Mouse (Mus musculus) intestine, embryonic 15.5 days (tissue): ENCODE data around the gene Psmb8. TPM values are rescaled to one million over a fixed set of nuclear protein-coding genes. Genes with fewer than 3 reads are reported as not detected.

Experiments
- ATAC-seq: fragments of 200-750 bp; cut with Nextera tagmentation; 2 replicates; pipeline ENCODE4 v1.8.0; 2017; ENCODE audit warnings: moderate TSS enrichment, moderate library complexity
- H3K27ac ChIP-seq: fragments of 300-500 bp; sonication (generic); 2 replicates; pipeline ENCODE4 v1.5.1; 2015; ENCODE audit warnings: mild to moderate bottlenecking, inconsistent platforms
- H3K27me3 ChIP-seq: fragments of 300-500 bp; sonication (generic); replicated peaks from 2 replicates; pipeline ENCODE4 v1.6.1; 2015; ENCODE audit warnings: inconsistent platforms
- H3K36me3 ChIP-seq: fragments of 300-500 bp; sonication (generic); 2 replicates; pipeline ENCODE4 v1.6.1; 2015; ENCODE audit warnings: inconsistent platforms
- H3K4me1 ChIP-seq: fragments of 300-500 bp; sonication (generic); replicated peaks from 2 replicates; pipeline ENCODE4 v1.6.1; 2015; ENCODE audit warnings: inconsistent platforms
- H3K4me2 ChIP-seq: fragments of 300-500 bp; sonication (generic); replicated peaks from 2 replicates; pipeline ENCODE4 v1.6.1; 2015; ENCODE audit warnings: mild to moderate bottlenecking, inconsistent platforms
- H3K4me3 ChIP-seq: fragments of 300-500 bp; sonication (generic); replicated peaks from 2 replicates; pipeline ENCODE4 v1.5.1; 2015; ENCODE audit warnings: inconsistent platforms
- H3K9ac ChIP-seq: fragments of 300-500 bp; sonication (generic); 2 replicates; pipeline ENCODE4 v1.6.1; 2015; ENCODE audit warnings: inconsistent platforms
- H3K9me3 ChIP-seq: fragments of 300-500 bp; sonication (generic); 2 replicates; pipeline ENCODE4 v1.6.1; 2016; ENCODE audit warnings: inconsistent platforms
- WGBS: fragments of 180-500 bp; shearing (Covaris S2); methylation state at CpG from one replicate; pipeline ENCODE4 v1.1.7; 2015; 5-methylcytosine and 5-hydroxymethylcytosine counted together
- polyA plus RNA-seq: library from polyadenylated mRNA; unstranded; fragments of >200 nt; fragmentation: Nextera tagmentation; extraction: Ambion mirVana; gene quantifications from 2 replicates; pipeline ENCODE4 v1.2.1, GENCODE M21; 2015

The Psmb8 gene
- 15.5 and 16.9 TPM in 2 replicates for polyA plus RNA-seq

DNA sequence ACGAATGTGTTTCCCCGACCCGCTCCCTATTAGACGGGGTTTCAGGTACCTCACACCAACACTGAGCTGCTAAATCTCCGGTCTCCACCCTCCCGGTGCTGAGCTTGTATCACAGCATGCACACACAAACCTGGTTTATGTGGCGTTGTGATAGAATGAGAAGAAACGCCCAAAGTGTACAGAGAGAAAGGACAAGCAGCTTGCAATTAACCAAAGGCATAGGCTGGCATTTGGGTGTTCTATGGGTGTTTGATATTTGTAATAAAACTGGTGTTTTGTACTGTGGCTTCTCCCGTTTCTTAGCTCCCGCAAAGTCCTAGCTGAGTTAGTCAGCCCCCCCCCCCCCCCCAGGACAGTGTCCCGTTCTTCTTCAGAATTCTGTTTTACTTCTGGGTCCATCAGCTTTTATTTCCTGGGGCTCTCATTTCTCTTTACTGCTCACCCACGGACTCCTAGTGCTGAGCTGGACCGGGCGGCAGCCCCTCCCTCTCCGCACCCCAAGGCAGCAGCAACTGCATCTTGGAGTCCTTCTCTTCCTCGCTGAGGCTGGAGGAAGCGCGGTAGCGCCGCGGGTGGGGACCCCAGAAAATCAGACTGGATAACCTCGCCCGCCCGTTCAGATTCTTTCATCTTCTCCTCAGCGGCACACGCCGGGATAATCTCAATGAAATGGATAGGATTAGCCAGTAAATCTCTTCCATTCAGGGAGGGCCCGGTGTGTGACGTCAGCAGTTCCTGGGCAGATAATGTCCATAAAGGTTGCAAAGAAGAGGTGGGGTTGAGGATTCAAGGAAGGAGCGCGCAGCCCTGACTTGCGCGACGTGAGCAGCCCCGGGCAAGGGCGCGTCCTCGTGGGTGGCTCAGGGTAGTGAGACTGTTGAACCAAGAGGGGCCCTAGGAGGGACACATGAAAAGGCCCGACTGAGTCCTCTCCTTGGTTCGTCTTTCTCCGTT is at the start of gene Psmb8:
Psmb8 (plus strand) TSS at position 781 of the 954 bp plus-strand sequence.
- 6% methylated on average over 41 of the region's 41 CpGs for WGBS
- H3K4me1 ChIP-seq, result peaks cover 11% of the 10 kb centered on the region
- H3K9ac ChIP-seq, result peak within 1 kb of the TSS; percentile 29
- peak within 1 kb of the TSS; percentile 92 for H3K4me2 ChIP-seq
- H3K9me3 ChIP-seq, result no peaks in the 10 kb centered on the region
- no peaks in the 10 kb centered on the region for H3K36me3 ChIP-seq
- H3K27ac ChIP-seq, result no peak within 1 kb of the TSS
- peaks cover 50% of the 10 kb centered on the region for H3K27me3 ChIP-seq
- ATAC-seq, result peak; percentile 94
- peak within 1 kb of the TSS; percentile 39 for H3K4me3 ChIP-seq

GRCm38 (mm10) chr17:34152923-34153322 is 44.6 kb upstream of the Psmb8 start, which contains the start of gene H2-DMb1:
TSS of gene H2-DMb1 (plus strand) at chr17:34153072.
- Histone ChIP-seq H3K9ac (no peak within 1 kb of the TSS), H3K27me3 (no peaks in the 10 kb centered on the region), H3K4me1 (no peaks in the 10 kb centered on the region), H3K9me3 (no peaks in the 10 kb centered on the region), H3K27ac (no peak within 1 kb of the TSS), H3K4me2 (no peak within 1 kb of the TSS), H3K4me3 (no peak within 1 kb of the TSS), H3K36me3 (no peaks in the 10 kb centered on the region)
- WGBS, result 58% methylated on average over 4 of the region's 4 CpGs
- ATAC-seq, result no peak

GRCm38 (mm10) chr17:34155534-34155933 is 42.0 kb upstream of the Psmb8 start:
- WGBS, result 53% methylated on average over 5 of the region's 5 CpGs
- Histone ChIP-seq H3K4me1 (no peaks in the 10 kb centered on the region), H3K9ac (no peak overlapping the region), H3K4me3 (no peak overlapping the region), H3K27me3 (no peaks in the 10 kb centered on the region), H3K27ac (no peak overlapping the region), H3K9me3 (no peaks in the 10 kb centered on the region), H3K36me3 (no peaks in the 10 kb centered on the region), H3K4me2 (no peak overlapping the region)
- no peak for ATAC-seq

GRCm38 (mm10) chr17:34164202-34164895 is 33.2 kb upstream of the Psmb8 start:
- Histone ChIP-seq H3K4me1 (no peaks in the 10 kb centered on the region), H3K4me2 (no peak overlapping the region), H3K36me3 (no peaks in the 10 kb centered on the region), H3K9me3 (no peaks in the 10 kb centered on the region), H3K27me3 (no peaks in the 10 kb centered on the region), H3K4me3 (no peak overlapping the region), H3K9ac (no peak overlapping the region), H3K27ac (no peak overlapping the region)
- 42% methylated on average over 9 of the region's 9 CpGs for WGBS
- ATAC-seq, result no peak

DNA sequence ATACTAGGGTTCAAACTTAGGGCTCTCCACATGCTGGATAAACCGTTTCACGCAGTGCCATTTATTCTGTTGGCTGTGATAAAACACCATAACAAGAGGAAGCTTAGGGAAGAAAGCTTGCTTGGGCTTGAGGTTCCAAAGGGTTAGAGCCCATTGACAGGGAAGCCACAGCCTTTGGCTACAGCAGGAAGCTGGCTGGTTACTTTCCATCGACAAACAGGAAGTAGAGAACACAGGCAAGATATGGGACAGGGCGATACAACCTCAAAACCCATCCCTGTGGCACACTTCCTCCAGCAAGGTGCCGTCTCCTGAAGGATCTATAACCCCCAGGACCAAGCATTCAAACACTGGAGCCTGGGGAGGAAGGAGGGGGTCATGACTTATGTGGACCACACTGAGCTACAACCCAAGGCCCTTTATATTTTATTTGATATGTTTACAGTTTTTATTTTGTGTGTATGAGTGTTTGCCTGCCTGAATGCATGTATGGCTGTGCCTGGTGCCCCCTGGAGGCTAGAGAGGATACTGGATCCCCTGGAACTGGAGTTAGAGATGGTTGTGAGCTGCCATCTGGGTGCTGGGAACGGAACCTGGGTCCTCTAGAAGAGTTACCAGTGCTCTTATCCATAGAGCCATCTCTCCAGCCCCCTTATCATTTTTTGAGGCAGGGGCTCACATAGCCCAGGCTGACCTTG is 32.3 kb upstream of the Psmb8 start:
- no peaks in the 10 kb centered on the region for H3K36me3 ChIP-seq
- no peaks in the 10 kb centered on the region for H3K4me1 ChIP-seq
- no peak for ATAC-seq
- no peak overlapping the region for H3K4me2 ChIP-seq
- H3K27ac ChIP-seq, result no peak overlapping the region
- no peaks in the 10 kb centered on the region for H3K9me3 ChIP-seq
- H3K4me3 ChIP-seq, result no peak overlapping the region
- no peak overlapping the region for H3K9ac ChIP-seq
- WGBS, result 78% methylated on average over 6 of the region's 6 CpGs
- H3K27me3 ChIP-seq, result no peaks in the 10 kb centered on the region

DNA sequence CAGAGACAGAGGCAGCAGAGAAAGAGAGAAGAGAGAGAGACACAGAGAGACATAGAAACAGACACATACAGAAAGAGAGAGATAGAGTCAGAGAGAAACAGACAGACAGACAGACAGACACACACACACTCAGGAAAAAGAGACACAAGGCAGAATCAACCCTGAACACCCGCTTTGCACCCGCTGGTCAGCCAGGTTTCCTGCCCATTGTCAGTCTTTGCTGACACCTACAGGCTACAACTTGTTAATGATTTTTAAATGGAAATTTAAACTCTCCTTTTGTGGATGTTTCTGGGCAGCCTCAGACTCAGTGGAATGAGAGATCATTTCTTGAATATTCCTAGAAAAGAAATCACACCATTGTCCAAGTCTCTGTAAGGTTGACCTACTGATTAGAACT is 28.2 kb upstream of the Psmb8 start:
- no peak for ATAC-seq
- H3K27me3 ChIP-seq, result no peaks in the 10 kb centered on the region
- no peak overlapping the region for H3K27ac ChIP-seq
- no peaks in the 10 kb centered on the region for H3K4me1 ChIP-seq
- H3K9ac ChIP-seq, result no peak overlapping the region
- no peak overlapping the region for H3K4me2 ChIP-seq
- no peaks in the 10 kb centered on the region for H3K36me3 ChIP-seq
- H3K9me3 ChIP-seq, result no peaks in the 10 kb centered on the region
- H3K4me3 ChIP-seq, result no peak overlapping the region
- WGBS, result 0% methylated on average over 2 of the region's 2 CpGs

GRCm38 (mm10) chr17:34170487-34170876 is 27.0 kb upstream of the Psmb8 start:
- 20% methylated on average over 4 of the region's 4 CpGs for WGBS
- Histone ChIP-seq H3K4me3 (no peak overlapping the region), H3K27ac (no peak overlapping the region)

GRCm38 (mm10) chr17:34170877-34171498 is 26.5 kb upstream of the Psmb8 start:
- Histone ChIP-seq H3K9me3 (no peaks in the 10 kb centered on the region), H3K4me1 (no peaks in the 10 kb centered on the region), H3K4me3 (no peak overlapping the region), H3K27ac (no peak overlapping the region), H3K9ac (no peak overlapping the region), H3K4me2 (no peak overlapping the region), H3K27me3 (no peaks in the 10 kb centered on the region), H3K36me3 (no peaks in the 10 kb centered on the region)
- WGBS, result 38% methylated on average over 13 of the region's 13 CpGs
- no peak for ATAC-seq

More at GRCm38 (mm10) chr17:34170487-34170876, 27.0 kb upstream of the Psmb8 start:
- no peaks in the 10 kb centered on the region for H3K9me3 ChIP-seq
- no peaks in the 10 kb centered on the region for H3K36me3 ChIP-seq
- H3K9ac ChIP-seq, result no peak overlapping the region
- H3K27me3 ChIP-seq, result no peaks in the 10 kb centered on the region
- H3K4me1 ChIP-seq, result no peaks in the 10 kb centered on the region
- no peak for ATAC-seq
- H3K4me2 ChIP-seq, result no peak overlapping the region

GRCm38 (mm10) chr17:34172528-34172927 is 25.0 kb upstream of the Psmb8 start:
- Histone ChIP-seq H3K27ac (no peak overlapping the region), H3K9me3 (no peaks in the 10 kb centered on the region), H3K36me3 (no peaks in the 10 kb centered on the region), H3K9ac (no peak overlapping the region), H3K4me1 (no peaks in the 10 kb centered on the region), H3K4me2 (no peak overlapping the region), H3K4me3 (no peak overlapping the region), H3K27me3 (no peaks in the 10 kb centered on the region)
- no peak for ATAC-seq
- WGBS, result 96% methylated on average over 5 of the region's 5 CpGs

- Histone ChIP-seq H3K4me1 (no peaks in the 10 kb centered on the region), H3K4me3 (no peak overlapping the region), H3K9me3 (no peaks in the 10 kb centered on the region), H3K4me2 (no peak overlapping the region), H3K36me3 (no peaks in the 10 kb centered on the region), H3K27ac (no peak overlapping the region), H3K27me3 (no peaks in the 10 kb centered on the region), H3K9ac (no peak overlapping the region)
- 62% methylated on average over 1 of the region's 1 CpGs for WGBS
- no peak for ATAC-seq
These were observed 23.4 kb upstream of the Psmb8 start for GRCm38 (mm10) chr17:34174075-34174474.

DNA sequence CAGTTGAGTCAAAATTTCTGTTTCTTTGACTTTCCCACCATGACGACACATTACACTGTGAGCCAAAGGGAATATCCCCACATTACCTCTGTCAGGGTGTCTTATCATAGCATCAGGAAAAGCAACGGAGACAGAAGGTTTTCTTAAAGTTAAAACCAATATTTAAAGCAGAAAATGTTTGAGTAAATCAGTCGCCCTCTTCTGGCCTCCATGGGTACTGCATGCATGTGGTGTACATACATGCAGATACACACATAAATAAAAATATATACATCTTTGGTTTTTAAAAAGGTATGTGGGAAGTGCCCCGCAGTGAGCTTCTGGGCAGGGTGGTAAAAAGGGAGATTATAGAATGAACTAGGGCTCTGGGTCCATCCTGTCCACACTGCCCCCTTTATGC is 20.3 kb upstream of the Psmb8 start:
- Histone ChIP-seq H3K9me3 (no peaks in the 10 kb centered on the region), H3K36me3 (no peaks in the 10 kb centered on the region), H3K9ac (no peak overlapping the region), H3K4me3 (no peak overlapping the region), H3K4me1 (no peaks in the 10 kb centered on the region), H3K27ac (no peak overlapping the region), H3K4me2 (no peak overlapping the region), H3K27me3 (no peaks in the 10 kb centered on the region)
- ATAC-seq, result no peak
- WGBS, result 71% methylated on average over 4 of the region's 4 CpGs

DNA sequence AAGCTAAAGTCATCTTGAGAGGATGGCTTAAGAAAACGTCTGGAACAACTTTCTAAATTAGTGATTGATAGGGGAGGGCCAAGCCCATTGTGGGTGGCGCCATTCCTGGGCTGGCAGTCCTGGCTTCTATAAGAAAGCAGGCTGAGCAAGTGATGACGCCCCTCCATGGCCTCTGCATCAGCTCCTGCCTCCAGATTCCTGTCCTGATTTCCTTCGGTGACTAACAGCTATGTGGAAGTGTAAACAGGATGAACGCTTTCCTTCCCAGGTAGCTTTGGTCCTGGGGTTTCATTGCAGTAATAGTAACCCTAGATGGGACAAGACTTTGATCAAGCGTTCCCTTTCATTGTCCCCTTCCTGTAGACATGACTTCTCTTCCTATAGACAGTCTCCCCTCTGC is 18.5 kb upstream of the Psmb8 start:
- Histone ChIP-seq H3K4me2 (no peak overlapping the region), H3K4me1 (no peaks in the 10 kb centered on the region), H3K9me3 (no peaks in the 10 kb centered on the region), H3K27me3 (no peaks in the 10 kb centered on the region; the same call in 1 of the 2 replicates), H3K4me3 (no peak overlapping the region), H3K36me3 (no peaks in the 10 kb centered on the region), H3K27ac (no peak overlapping the region), H3K9ac (no peak overlapping the region)
- 52% methylated on average over 6 of the region's 6 CpGs for WGBS
- no peak for ATAC-seq
